Mouse (Mus musculus): ENCODE results near the gene Dctpp1.

The Dctpp1 gene

GRCm38 (mm10) chr7:127231826-127232621, 28.5 kb downstream of the Dctpp1 start:
- no peak for DNase-seq (ENCODE audit: low read depth, low spot score)

DNA sequence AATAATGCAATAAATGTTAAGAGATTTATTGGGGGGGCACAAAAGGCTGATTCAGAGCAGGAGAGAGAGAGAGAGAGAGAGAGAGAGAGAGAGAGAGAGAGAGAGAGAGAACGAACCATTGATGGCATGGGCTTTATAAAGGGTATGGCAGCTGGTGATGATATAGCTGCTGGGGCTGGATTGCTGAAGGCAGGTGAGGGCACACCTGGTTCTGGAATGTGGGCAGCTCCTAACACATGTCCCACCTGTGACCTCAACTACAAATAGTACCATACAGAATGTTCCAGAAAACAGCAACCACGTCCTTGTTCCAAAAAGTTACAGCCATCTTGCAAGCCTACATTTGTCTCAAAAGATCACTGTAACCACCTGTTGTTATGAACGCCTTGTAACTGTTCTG, 29.1 kb downstream of the Dctpp1 start:
- no peak for DNase-seq (ENCODE audit: low read depth, low spot score)

- peak; percentile 94 for DNase-seq (ENCODE audit: low read depth, low spot score)
Observed at GRCm38 (mm10) chr7:127228615-127229303, 31.8 kb downstream of the Dctpp1 start.

GRCm38 (mm10) chr7:127225147-127225995, 35.1 kb downstream of the Dctpp1 start:
- no peak for DNase-seq (ENCODE audit: low read depth, low spot score)

DNA sequence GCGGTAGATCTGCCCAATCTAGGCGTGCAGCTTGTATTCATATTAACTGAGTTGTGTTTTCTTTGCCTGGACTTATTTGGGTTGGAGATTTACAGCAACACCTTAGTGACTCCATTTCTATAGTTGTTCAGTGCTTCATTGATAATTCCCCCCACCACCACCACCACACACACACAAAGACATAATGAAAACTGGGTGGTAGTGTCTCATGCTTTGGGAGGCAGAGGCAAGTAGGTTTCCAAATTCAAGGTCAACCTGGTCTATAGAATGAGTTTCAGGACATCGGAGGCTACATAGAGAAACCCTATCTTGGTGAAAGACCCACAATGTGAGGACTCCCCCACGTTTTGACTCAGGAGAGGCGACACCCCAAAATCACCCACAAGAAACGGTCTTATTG, 35.9 kb downstream of the Dctpp1 start:
- DNase-seq (ENCODE audit: low read depth, low spot score) = no peak

GRCm38 (mm10) chr7:127223515-127224478, 36.7 kb downstream of the Dctpp1 start:
- DNase-seq (ENCODE audit: low read depth, low spot score) = no peak

DNA sequence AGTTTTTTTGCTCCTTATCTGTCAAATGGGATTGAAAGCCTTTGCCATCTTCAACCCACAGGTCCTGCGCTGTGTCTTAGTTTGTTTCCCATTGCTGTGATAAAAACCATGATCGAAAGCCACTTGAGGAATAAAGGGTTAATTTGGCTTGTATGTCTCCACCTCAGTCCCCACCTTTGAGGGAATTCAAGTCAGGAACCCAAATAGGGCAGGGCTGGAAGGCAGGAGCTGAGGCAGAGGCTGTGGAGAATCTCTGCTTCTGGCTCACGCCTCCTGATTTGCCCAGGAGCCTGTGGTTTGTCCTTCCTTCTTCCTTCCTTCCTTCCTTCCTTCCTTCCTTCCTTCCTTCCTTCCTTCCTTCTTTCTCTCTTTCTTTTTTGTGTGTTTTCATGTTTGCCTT, 37.4 kb downstream of the Dctpp1 start:
- DNase-seq (ENCODE audit: low read depth, low spot score) = no peak

DNA sequence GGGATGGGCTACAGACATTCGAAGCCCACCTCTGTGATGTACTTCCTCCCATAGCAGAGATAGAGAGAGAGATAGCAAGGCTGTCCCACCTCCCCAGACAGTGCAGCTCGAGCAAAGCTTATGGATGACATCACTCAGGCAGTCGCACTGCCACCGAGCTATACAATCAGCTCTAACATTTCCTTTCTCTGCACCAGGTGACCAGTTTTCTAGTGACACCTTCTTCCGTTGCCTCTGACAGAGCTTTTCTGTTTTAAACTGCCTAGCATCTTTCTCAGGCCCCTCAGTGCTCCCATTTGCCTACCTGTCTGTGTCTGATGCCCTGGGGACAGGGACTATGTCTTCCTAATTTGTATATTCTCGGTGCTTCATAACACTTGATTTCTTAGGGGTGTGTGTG, 40.1 kb downstream of the Dctpp1 start:
- DNase-seq (ENCODE audit: low read depth, low spot score) = peak; percentile 81

DNA sequence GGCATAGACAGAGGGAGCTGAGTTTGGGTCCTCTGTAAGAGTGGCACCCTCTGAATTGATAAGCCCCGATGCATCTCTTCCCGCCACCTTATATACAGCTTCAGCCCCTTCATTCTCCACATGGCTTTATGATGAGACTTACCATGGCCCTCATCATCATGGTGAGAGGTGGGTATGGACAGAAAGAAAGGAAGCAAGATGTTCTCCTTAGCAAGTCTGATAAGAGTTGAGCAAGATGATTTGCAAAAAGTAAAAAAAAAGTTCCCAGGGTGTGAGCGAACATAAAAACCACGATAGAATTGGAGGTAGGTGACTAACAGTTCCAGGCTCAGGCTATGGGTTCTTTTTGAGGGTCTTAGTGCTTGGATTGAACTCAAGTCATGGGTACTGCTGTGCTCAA, 41.8 kb downstream of the Dctpp1 start:
- DNase-seq (ENCODE audit: low read depth, low spot score) = peak; percentile 38

GRCm38 (mm10) chr7:127217901-127218642, 42.4 kb downstream of the Dctpp1 start:
- peak; percentile 84 for DNase-seq (ENCODE audit: low read depth, low spot score)

GRCm38 (mm10) chr7:127217475-127217874, 43.0 kb downstream of the Dctpp1 start:
- no peak for DNase-seq (ENCODE audit: low read depth, low spot score)

GRCm38 (mm10) chr7:127216307-127216706, 44.2 kb downstream of the Dctpp1 start:
- no peak for DNase-seq (ENCODE audit: low read depth, low spot score)

DNA sequence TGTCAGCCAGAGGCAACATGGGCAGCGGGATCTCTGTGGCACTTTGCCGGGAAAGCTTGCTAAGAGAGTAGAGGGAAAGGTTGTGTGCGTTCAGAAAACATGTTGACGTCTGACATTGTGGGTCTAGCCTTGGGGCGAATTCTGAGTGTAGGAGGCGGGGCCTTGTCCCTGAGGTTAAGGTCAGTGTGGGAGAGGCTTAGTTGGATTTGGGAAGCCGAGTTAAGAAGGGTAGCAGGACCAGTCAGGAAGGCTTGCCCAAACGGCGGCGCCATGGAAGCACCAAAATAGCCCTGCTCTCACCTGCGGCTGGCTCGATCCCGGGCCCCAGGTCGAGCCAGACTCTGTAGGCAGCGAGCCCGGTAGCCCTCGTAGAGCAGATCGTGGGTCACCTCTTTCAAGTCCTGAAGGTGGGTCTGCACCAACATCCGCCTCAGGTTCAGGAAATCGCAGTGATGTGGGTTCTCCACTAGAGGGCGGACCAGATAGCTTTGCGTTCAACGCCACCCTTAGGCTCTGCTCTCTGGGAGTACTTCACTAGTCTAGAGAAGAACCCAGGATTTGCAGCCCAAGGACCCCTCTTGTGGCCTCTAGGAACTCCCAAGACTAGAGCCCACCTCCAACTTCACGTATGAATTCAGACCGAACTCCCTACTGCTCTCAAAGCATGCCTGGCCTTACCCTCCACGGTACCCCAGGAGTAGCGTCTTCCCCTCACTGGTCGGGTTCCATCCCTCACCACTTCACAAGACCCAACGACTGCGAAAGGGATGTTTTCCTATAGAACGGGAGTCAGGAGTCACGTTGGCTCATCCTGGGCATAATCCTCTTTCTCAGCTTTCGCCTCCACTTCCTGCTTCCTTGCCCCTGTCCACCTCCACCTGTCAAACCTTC, 45.3 kb downstream of the Dctpp1 start:
- DNase-seq (ENCODE audit: low read depth, low spot score) = peak; percentile 87

DNA sequence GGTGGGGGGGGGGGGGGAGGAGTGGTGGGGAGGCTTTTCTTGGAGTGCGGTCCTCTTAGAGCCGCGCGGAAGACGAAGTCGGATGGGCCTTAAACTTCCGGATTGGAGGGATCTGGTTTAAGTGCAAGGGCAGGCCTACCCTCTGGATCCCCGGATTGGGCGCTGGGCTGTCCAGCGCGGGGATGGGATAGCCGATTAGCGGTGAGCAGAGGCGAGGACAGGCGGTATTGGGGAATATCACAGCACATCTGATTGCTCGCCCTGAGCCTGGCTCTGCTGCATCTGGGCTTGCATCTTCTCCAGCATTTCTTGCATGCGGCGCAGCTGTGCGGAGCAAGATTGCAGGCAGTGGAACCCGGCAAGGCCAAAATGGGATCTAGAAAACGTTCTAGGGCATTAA, 46.0 kb downstream of the Dctpp1 start:
- no peak for DNase-seq (ENCODE audit: low read depth, low spot score)

DNA sequence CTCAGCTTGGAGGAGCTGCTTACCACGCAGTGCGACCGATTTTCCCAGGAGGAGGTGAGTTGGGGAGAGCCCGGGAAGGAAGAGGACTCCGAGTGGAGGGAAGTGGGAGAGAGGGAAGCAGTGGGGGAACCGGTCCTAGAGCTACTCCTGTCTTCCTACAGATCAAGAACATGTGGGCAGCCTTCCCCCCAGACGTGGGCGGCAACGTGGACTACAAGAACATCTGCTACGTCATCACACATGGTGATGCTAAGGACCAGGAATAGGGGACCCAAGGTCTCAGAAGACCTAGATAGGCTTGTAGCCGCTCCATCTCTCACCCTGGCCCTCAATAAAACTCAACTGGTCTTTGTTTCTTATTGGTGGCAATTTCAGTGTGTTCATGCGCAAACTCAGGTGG, 46.6 kb downstream of the Dctpp1 start:
- DNase-seq (ENCODE audit: low read depth, low spot score) = no peak

GRCm38 (mm10) chr7:127213485-127213884, 47.0 kb downstream of the Dctpp1 start:
- DNase-seq (ENCODE audit: low read depth, low spot score) = peak; percentile 71

- DNase-seq (ENCODE audit: low read depth, low spot score) = no peak
Observed at GRCm38 (mm10) chr7:127212432-127213250, 47.9 kb downstream of the Dctpp1 start.

- no peak for DNase-seq (ENCODE audit: low read depth, low spot score)
Observed at GRCm38 (mm10) chr7:127211014-127211745, 49.3 kb downstream of the Dctpp1 start.
